ENCODE assay signal across 8 mouse cellular contexts in genomic region chr17:74159443-74159894, GRCm38 (mm10).
DNase-seq lines count a peak whose midpoint lies in the region; ATAC-seq and TF ChIP-seq lines count a peak whose summit lies in the region.

No protein-coding gene starts in this region.

- no peaks in the 10 kb centered on the region for H3K4me1 ChIP-seq in hindbrain, embryonic 16.5 days (ENCODE audit: control insufficient read depth, insufficient read depth, low read depth, low read length)
- H3K4me1 ChIP-seq in liver, embryonic 11.5 days (replicated peaks; ENCODE audit: control insufficient read depth, insufficient read depth, low read length) = no peaks in the 10 kb centered on the region
- H3K4me1 ChIP-seq in testis, adult 2 months (ENCODE audit: control insufficient read depth, insufficient read depth, low read length) = peaks cover 2% of the 10 kb centered on the region; the same call in 1 of the 2 replicates

- no peaks in the 10 kb centered on the region for H3K9me3 ChIP-seq in hindbrain, embryonic 16.5 days (ENCODE audit: control insufficient read depth, low read length)
- H3K9me3 ChIP-seq in liver, embryonic 11.5 days (ENCODE audit: control insufficient read depth, low read length) = no peaks in the 10 kb centered on the region

- DNase-seq in ovary, adult 18-20 months (ENCODE audit: low spot score) = peak; percentile 69
- DNase-seq in ovary, postnatal 10 days (ENCODE audit: low spot score) = no peak
- DNase-seq in c-Kit-positive CD71-negative TER-119-negative erythroid progenitor cells, embryonic 14.5 days (ENCODE audit: low read depth) = peak; percentile 65
- DNase-seq in gastrocnemius, adult 8-10 months (ENCODE audit: low spot score in 2 of 2) = peak; percentile 4 to 30
- DNase-seq in liver, embryonic 11.5 days (ENCODE audit: low spot score) = peak; percentile 76

- peak overlapping the region; percentile 25 for H3K4me3 ChIP-seq in hindbrain, embryonic 16.5 days (ENCODE audit: low read length)
- H3K4me3 ChIP-seq in liver, embryonic 11.5 days (ENCODE audit: low read depth, low read length) = peak overlapping the region; percentile 41
- peak overlapping the region; percentile 4 for H3K4me3 ChIP-seq in testis, adult 2 months (ENCODE audit: control insufficient read depth, low read depth, low read length)

- H3K9ac ChIP-seq in hindbrain, embryonic 16.5 days (ENCODE audit: low read depth, low read length) = peak overlapping the region; percentile 1; the same call in 1 of the 2 replicates
- H3K9ac ChIP-seq in liver, embryonic 11.5 days (ENCODE audit: low read depth, low read length) = peak overlapping the region; percentile 56

- TF ChIP-seq CTCF in testis, adult 2 months (IDR thresholded peaks at IDR 0.05; ENCODE audit: control insufficient read depth, insufficient read depth, insufficient replicate concordance, low read depth, low read length) = no peak

- 0 out of 2 replicates have a peak, but pooled peaks have one; percentile 17 for TF ChIP-seq POLR2A in testis, adult 2 months (IDR thresholded peaks at IDR 0.05; ENCODE audit: control insufficient read depth, low read depth, low read length)

- no peaks in the 10 kb centered on the region for H3K36me3 ChIP-seq in hindbrain, embryonic 16.5 days (ENCODE audit: control insufficient read depth, insufficient read depth, low read length)
- no peaks in the 10 kb centered on the region for H3K36me3 ChIP-seq in liver, embryonic 11.5 days (ENCODE audit: control insufficient read depth, insufficient read depth, low read length)
- H3K36me3 ChIP-seq in testis, adult 2 months (ENCODE audit: control insufficient read depth, insufficient read depth, low read length) = no peaks in the 10 kb centered on the region

- WGBS in hindbrain, embryonic 16.5 days = under 1% methylated on average over 9 of the region's 9 CpGs
- 2% methylated on average over 9 of the region's 9 CpGs for WGBS in liver, embryonic 11.5 days

- ATAC-seq in hindbrain, embryonic 16.5 days = peak; percentile 96
- peak; percentile 99 for ATAC-seq in liver, embryonic 11.5 days (replicated peaks; ENCODE audit: low FRiP score)
- peak; percentile 73 for ATAC-seq in monocyte, adult 5-6 weeks (replicated peaks; ENCODE audit: insufficient number of reproducible peaks, low FRiP score, low TSS enrichment, poor library complexity, severe bottlenecking)

- no peaks in the 10 kb centered on the region for H3K27me3 ChIP-seq in hindbrain, embryonic 16.5 days (replicated peaks; ENCODE audit: control insufficient read depth, insufficient read depth, low read length)
- no peaks in the 10 kb centered on the region for H3K27me3 ChIP-seq in liver, embryonic 11.5 days (replicated peaks; ENCODE audit: control insufficient read depth, insufficient read depth, low read length)
- no peaks in the 10 kb centered on the region for H3K27me3 ChIP-seq in testis, adult 2 months (ENCODE audit: control insufficient read depth, insufficient read depth, low read length)

- no peak overlapping the region for H3K27ac ChIP-seq in hindbrain, embryonic 16.5 days (ENCODE audit: low read depth, low read length)
- H3K27ac ChIP-seq in liver, embryonic 11.5 days (ENCODE audit: low read depth, low read length) = no peak overlapping the region
- no peak overlapping the region for H3K27ac ChIP-seq in testis, adult 2 months (ENCODE audit: control insufficient read depth, insufficient read depth, low read depth, low read length)

- H3K4me2 ChIP-seq in hindbrain, embryonic 16.5 days (ENCODE audit: low read length) = peak overlapping the region; percentile 46
- peak overlapping the region; percentile 73 for H3K4me2 ChIP-seq in liver, embryonic 11.5 days
